Mouse (Mus musculus): ENCODE results near the gene Trim17.

The Trim17 gene

DNA sequence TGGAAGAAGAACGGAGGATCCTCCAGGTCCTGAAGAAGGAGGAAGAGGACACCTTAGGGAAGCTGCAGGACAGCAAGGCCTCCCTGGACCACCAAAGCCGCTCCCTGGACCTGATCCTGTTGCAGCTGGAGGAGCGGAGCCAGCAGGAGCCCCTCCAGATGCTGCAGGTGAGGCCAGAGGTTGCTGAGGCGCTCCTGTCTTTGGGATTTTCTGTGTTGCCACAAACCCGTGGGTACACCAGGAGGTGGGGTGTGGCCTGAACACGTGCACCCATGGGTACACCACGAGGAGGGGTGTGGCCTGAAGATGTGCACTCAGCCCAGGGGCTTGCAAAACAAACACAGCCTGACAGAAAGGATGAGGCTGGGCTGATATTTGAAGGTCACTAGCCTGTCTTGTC lies 14.1 kb downstream of the Trim17 start:
- no peak for DNase-seq (ENCODE audit: low read depth, low spot score)

DNA sequence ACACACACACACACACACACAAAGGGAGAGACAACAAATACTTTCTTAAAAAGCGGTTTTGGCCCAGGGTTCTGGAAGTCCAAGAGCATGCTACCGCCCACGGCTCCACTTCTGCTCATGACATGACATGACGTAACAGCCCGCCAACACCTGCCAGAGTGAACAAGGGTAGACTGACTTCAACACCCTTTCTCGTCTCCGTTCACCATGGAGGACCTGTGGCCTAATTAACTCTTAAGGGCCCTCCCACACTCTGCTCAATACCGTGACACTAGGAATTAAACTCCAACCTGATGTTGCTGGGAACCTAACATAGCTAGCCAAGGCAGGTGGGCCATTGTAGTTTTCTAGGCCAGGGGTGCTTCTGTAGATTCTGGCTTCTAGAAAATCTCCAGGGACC lies 14.5 kb downstream of the Trim17 start:
- no peak for DNase-seq (ENCODE audit: low read depth, low spot score)

DNA sequence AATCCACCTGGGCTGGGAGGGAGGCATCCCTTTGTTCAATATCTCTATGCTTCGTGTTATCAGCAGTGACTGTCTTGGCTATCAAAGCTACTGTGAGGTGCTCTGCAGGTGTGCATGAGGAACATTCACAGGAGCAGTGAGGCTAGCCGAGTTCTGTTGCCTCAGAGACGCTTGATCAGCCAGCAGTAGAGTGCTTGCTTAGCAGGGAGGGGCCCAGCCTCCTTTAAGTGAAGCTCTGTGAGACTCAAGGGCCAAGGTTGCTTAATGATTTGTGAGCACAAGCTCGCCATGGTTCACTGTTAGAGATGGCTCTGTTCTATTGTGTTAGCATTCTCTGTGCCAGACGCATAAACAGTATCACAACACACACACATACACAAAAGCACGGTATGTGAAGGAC lies 15.2 kb downstream of the Trim17 start:
- DNase-seq (ENCODE audit: low read depth, low spot score): no peak

DNA sequence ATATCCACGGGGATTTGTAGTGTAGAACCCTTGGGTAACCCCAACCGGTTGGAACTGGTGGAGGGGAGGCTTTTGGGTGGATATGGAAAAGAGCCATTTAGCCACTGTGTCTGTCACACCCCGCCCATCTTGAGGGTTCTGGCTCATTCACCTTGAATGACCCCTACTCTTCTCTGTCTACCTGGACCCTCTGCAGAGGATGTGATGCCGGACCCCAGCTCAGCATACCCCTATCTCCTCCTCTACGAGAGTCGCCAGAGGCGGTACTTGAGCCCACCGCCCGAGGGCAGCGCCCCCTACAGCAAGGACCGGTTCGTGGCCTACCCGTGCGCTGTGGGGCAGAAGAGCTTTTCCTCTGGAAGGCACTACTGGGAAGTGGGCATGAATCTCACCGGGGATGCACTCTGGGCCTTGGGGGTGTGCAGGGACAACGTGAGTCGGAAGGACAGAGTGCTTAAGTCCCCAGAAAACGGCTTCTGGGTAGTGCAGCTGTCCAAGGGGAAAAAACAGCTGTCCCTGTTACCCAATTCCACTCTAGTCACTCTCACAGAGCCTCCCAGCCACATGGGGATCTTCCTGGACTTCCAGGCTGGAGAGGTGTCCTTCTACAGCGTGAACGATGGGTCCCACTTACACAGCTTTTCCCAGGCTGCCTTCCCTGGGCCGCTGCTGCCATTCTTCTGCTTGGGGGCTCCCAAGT lies 16.5 kb downstream of the Trim17 start:
- no peak for DNase-seq (ENCODE audit: low read depth, low spot score)

DNA sequence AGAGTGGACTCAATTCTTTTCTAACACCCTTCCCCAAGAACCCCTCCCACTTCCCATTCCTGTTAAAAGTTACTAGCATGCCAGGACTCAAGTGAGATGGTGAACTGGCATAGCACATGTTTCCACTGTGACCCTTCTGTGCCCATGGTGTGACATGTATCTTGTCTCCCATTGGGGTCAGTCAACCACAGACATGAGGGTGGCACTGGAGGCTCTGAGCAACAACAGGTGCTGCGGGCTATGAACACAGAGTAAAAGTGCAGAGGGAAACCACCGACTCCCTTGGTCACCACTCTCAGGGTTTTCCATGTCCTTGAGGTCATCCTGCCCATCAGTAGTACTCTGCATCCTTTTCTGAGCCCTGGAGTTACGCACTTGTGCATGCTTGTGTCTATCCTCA lies 17.3 kb downstream of the Trim17 start:
- DNase-seq (ENCODE audit: low read depth, low spot score): no peak

DNA sequence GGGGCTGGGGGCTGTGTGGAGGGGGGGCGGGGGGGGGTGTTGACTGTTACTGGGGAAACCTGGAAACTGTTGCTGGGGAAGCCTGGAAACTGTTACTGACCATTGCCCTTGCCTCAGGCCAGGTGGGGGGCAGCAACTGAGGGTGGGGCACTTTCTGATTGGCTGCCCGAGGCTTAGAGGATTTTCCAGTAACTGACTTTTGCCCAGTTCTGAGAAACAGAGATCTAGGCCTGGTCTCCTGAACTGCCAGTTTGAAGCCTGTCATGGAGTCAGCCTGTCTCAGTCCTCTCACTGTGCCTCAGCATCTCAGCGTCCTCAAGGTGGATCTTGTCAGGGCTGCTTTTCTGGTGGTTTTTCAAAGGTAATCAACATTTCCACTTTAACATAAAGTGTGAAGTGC lies 19.9 kb downstream of the Trim17 start:
- no peak for DNase-seq (ENCODE audit: low read depth, low spot score)

DNA sequence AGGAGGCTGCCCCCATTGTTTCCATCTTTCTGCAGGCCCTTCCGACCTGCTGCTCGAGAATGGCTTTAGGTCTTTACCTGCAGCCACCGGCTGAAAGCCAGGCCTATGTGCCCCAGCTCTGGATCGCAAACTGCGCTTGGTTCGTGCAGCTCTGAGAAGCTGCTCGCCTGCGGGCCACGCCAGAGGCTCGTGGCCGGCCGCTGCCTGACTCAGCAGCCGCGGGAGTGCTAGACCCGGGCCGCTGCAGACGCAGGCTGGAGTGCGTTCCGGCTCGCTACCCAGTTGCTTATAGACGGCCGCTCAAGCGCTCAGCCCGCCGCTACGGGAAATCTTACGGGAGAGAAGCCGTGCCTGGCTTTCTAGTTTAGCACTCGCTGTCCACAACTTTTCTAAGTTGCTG lies 22.7 kb downstream of the Trim17 start:
- no peak for DNase-seq (ENCODE audit: low read depth, low spot score)

DNA sequence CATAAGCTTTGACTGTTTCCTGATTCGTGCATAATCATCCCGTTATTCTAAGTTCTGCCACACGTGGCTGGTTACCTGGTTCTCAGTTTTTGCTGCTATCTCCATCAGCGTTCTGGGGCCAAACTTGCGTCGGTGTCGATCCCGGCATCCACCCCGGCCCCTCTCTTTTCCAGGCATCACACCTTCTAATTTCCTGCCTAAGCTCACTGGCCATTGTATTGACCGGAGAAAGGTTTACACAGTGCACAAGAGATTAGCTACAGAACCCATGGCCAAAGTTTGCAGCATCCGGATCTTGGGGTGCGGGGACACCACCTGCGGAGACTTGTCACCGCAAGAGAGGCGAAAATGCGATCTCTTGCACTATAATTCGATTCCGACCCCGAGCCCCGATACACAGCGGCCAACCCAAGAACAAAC lies 23.1 kb downstream of the Trim17 start:
- DNase-seq (ENCODE audit: low read depth, low spot score): no peak

DNA sequence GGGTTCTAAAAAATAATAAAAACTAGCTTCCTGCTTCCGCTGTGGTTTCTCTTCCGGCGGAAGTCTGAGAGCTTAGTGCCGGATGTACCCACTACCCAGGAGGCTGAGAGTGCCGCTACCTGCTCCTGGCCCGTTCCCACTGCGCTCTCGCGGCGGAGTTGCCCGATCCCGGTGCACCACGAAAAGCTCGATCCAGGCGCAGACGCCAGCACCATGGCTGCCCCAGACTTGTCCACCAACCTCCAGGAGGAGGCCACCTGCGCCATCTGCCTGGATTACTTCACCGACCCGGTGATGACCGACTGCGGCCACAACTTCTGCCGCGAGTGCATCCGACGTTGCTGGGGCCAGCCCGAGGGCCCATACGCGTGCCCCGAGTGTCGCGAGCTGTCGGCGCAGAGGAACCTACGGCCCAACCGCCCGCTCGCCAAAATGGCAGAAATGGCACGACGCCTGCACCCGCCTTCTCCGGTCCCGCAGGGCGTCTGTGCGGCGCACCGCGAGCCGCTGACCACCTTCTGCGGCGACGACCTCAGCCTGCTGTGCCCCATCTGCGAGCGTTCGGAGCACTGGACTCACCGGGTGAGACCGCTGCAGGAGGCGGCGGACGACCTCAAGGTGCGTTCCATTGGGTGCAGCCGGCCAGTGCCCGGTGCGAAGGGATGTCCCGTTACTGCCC lies 23.7 kb downstream of the Trim17 start, which contains the start of gene Trim11:
Gene Trim11, plus strand, starts transcription at position 67 of the 679 bp plus-strand sequence.
- peak; percentile 86 for DNase-seq (ENCODE audit: low read depth, low spot score)

DNA sequence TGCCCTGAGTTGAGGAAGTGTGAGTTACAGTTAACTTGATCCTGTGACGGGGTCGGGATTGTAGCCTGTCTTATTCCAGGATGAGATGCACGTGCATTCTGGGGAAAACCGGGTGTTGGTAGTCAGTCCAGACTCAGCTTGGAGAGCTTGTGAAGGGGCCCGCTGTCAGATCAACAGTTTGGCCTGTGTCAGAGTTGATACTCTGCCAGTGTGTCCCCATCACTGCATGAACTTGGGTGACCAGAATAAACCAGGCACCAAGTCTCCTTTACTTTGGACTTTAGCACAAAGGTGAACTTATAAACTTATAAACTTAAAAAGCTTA lies 24.2 kb downstream of the Trim17 start:
- no peak for DNase-seq (ENCODE audit: low read depth, low spot score)

DNA sequence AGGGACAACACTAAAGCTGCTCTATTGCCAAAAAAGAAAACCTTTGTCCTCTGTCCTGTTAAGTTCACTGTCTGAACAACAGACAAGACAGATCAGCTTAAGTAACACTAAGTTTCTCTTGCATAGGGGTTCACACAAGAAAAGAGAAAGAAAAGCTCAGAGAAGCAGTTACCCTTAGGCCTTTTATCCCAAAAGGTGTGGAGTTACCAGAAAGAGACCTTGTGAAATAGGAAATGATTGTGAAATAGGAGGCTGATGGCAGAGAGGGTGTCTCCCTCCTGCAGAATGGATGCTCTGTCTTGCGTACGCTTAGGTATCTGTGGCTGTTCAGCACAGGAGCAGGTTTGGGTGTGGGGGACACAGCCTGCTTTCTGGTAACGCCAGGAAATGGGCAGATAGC lies 24.7 kb downstream of the Trim17 start:
- no peak for DNase-seq (ENCODE audit: low read depth, low spot score)

DNA sequence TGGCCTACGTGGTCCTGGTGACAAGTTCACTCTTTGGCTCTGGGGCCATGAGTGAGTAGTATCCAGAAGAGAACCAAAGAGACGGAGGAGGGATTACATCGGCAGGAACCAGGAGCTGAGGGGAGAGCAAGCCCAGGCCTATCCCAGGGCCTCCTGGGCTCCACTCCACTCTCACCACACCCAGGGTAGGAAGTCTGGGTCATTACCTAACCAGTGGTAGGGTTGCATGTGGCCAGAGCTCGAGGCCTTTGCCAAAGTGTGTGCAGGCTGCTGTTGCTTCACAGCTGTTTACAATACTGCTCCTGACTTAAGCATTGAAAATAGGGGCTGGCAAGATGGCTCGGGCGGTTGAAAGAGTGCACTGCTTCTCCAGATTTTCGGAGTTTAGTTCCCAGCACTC lies 25.2 kb downstream of the Trim17 start:
- no peak for DNase-seq (ENCODE audit: low read depth, low spot score)

DNA sequence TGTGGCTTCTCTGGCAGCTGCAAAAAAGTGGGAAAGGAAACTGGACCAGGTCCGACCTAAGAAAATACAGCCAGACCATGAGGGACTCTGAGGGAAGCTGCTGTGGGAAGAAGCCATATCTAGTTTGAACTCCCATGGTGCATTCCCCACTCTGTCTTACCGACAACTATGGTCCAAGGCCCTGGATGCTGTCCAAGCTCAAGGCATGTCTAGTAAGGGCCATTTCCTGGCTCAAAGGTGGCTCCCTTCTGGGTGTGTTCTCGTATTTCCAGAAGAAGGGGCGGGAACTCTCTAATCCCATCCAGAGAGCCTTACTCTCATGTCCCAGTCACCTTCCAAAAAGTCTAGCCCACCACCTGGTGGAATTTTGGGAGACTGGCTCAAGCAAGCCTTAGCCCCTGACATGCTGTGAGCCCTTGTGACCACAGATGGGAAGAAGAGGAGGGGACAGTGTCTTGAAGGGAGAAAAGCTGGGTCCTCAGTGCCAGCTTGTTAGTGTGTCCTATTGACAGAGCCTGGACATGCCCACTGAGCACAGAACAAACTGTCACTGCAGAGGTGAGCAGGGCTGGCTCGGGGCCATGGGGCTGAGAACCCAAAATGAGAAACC lies 26.0 kb downstream of the Trim17 start:
- DNase-seq (ENCODE audit: low read depth, low spot score): no peak

DNA sequence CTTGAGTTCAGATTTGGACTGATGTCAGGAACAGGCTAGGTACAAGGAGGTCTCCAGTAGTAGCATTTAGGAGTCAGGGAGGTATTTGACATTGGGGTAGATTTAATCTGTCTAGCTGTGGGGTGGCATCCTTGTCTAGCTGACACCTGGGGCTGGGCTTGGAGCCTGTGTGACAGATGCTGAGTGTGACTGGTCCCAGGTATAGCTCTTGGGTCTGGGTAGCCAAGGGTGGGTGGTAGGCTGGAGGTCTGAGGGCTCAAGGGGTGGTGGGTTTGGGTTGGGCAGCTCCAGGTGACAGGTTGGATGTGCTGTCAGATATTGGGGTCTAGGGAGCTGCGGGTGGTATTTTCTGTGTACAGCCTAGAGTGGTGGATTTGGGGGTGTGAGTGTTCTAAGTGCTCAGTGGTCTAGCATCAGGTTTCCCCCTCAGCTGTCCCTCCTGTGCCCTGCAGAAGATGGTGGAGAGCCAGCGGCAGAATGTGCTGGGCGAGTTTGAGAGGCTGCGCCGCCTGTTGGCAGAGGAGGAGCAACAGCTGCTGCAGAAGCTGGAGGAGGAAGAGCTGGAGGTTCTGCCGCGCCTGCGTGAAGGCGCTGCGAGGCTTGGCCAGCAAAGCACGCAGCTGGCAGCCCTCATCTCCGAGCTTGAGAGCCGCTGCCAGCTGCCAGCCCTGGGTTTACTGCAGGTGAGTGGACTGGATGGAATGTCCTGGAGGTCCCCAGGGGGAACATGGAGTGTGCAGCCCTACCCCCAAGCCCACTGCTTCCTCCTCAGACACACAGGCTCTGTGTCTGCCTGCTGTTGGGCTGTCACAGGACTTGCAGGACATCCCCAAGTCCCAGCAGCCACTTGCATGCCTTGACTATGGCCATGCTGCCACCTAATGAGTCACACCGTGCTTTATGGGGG lies 27.3 kb downstream of the Trim17 start:
- peak; percentile 82 for DNase-seq (ENCODE audit: low read depth, low spot score)

DNA sequence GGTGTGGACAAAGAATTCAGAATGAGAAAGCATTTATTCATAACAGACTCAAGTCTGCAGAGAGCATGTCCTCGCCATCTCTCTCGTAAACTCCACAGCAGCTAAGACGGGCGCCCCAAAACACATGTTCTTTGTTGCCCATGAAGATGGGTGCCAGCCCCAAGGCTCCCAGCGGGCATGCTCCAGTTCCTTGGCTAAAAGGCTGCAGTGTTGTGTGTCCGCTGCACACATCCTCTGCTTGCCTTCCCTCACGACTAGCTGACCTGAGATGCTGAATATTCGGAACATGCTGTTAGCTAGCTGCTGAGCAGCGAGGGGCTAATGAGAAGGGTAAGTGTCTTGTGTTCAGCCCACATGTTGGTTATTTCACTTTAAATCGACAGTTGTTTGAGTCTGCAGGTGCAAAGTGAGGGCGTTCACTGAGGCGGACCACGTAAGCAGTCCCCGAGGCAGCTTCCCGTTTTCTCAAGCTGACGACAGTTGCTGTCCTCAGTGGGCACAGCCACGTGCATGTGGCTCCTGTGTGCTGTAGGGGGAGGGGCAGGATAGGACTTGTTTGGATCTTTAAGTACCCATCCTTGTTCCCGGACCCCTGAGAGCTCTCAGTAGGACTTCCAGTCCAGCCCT lies 28.1 kb downstream of the Trim17 start:
- no peak for DNase-seq (ENCODE audit: low read depth, low spot score)

DNA sequence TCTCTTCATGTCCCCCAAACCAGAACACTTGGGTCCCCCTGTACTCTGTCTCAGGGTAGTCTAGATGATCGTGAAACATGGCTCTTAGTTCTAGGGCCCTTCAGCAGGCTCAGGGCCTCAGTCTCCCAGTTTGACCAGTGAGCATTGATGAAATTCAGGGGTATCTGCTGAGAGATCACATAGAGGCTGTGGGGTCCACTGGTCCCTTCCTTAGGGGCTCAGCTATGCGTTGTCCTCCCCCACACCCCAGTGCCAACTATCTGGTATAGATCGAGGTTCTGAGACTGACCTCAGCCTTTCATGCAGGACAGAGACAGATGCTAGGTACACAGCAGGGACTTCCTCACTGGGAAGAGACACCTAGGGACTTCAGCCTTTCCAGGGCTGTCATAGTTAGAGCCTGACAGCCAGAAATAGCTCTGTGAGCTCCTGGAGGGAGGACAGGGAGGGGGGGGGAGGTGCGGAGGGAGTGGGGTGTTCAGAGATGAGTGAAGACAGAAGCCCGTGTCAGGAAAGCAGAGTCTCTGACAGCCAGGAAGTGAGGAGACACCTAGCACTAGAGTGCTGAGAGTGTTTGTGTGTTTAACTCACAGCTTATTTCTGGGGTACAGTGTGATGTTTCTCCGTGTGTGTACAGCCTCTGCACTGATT lies 29.3 kb downstream of the Trim17 start:
- DNase-seq (ENCODE audit: low read depth, low spot score): no peak

DNA sequence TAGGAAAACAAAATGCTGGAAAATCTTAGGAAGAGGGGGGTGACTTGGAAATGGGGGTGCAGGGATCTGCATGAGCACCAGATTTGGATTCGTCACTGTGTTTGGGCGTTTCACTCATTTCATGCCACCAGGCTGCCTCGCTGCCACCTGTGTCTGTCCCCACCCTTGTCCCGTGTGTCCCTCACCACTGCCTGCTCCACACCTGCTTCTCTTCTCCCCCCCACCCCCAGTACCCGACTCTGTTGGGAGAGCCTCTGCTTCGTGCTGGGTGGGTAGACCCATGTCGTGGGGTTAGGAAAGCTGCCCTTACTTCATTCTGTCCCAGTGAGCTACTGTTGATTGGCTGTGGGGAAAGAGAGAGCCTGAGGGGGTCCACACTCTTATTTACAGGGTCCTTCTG lies 30.2 kb downstream of the Trim17 start:
- no peak for DNase-seq (ENCODE audit: low read depth, low spot score)

DNA sequence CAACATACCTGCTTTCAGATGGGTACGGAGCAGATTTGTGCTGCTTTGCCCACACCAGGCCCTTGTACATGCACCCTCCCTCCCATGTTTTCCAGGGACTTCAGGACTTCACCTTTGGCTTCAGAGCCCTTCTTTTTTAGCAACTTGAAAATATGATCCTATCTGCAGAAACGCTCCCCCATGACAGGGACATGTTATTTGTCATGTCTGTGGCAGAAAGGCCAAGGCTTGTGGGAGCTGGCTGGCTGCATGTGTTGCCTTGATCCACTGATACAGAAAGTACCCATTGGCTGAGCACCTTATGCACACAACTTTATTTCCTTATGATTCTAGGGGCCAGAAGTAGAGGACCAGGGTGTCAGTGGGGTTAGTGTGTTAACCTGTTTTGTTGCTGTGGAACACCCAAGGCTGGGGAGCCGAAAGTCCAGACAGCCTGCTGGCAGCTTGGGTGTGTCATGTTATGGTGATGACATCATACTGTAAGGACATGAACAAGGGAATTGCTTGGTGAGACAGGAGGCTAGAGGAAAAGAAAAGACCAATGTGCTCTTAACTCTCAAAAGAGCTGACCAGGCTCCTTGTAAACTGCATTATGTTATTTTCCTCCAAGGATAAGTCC lies 30.9 kb downstream of the Trim17 start:
- no peak for DNase-seq (ENCODE audit: low read depth, low spot score)

DNA sequence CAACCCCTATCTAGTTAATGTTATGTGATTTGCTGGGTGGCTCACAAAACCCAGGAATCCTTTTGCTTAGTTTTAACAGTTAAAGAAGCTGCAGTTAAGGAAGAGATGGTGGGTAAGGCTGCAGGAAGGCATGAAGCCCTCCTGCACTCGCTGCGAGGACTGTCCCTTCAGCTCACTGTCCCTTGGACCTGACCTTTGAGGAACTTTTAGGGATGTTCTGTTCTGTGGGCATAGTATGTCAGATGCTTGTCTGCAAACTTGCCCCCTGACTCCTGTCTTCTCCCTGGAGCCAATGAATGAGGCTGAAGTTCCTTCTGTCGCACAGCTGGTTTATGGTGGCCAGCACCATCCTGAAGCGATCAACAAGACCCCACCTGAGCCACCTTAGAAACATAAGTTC lies 34.7 kb downstream of the Trim17 start:
- no peak for DNase-seq (ENCODE audit: low read depth, low spot score)

DNA sequence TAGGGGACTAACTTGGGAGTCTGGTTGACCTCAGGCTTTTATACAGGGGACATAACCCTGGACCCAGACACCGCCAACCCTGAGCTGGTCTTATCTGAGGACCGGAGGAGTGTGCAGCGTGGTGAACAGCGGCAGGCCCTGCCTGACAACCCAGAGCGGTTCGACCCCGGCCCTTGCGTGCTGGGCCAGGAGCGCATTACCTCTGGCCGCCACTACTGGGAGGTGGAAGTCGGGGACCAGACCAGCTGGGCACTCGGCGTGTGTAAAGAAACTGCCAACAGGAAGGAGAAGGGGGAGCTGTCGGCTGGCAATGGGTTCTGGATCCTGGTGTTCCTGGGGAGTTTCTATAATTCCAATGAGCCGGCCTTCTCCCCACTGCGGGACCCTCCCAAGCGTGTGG lies 35.7 kb downstream of the Trim17 start:
- DNase-seq (ENCODE audit: low read depth, low spot score): no peak

DNA sequence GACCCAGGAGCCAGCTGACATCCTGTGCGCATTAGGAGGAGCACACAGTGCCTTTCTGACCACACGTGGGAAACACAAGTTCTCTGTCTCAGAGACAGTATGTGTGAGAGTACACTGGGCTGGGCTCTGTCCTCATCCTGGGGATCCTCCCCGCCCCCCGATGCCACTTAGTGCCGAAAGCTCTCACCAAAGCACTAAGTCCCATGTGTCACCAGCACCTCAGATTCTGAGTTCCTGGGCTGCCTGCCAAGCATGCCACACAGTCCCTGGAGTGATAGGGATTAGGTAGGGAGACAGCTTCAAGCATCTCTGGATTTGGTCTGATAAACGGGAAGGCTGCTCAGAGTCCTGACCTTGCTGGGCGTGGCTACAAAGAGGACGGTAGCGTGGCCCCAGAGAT lies 36.3 kb downstream of the Trim17 start:
- no peak for DNase-seq (ENCODE audit: low read depth, low spot score)

Data from CD4-positive helper T cell, adult 2 months (primary cell).